Mouse (Mus musculus): ENCODE measurements at regions not wholly inside any gene's neighbourhood (a gene's known extent, or its start where the extent isn't known, plus 50 kb on each side); places are given as distances from the start of the nearest gene placed in this dataset.

GRCm38 (mm10) chr3:121618561-121618960 is 52.0 kb upstream of the 4930432M17Rik start:
- no peak overlapping the region for H3K27ac ChIP-seq (ENCODE audit: low read length)
- no peak for ATAC-seq (ENCODE audit: insufficient number of reproducible peaks, insufficient read depth, low FRiP score, low read depth)
- no peaks in the 10 kb centered on the region for H3K4me1 ChIP-seq (ENCODE audit: control insufficient read depth, insufficient read depth, low read length)
- no peaks in the 10 kb centered on the region for H3K27me3 ChIP-seq (ENCODE audit: control insufficient read depth, insufficient read depth, low read length)
- no peak overlapping the region for H3K9ac ChIP-seq (replicated peaks; ENCODE audit: low read depth, low read length)
- H3K4me3 ChIP-seq (ENCODE audit: low read depth, low read length) = no peak overlapping the region
- no peaks in the 10 kb centered on the region for H3K9me3 ChIP-seq (ENCODE audit: control insufficient read depth, low read depth, low read length)
- H3K36me3 ChIP-seq (ENCODE audit: control insufficient read depth, insufficient read depth, low read length) = no peaks in the 10 kb centered on the region
- no peak overlapping the region for H3K4me2 ChIP-seq (replicated peaks; ENCODE audit: low read depth, low read length)
- 66% methylated on average over 2 of the region's 2 CpGs for WGBS

GRCm38 (mm10) chr3:121618161-121618560 is 52.4 kb upstream of the 4930432M17Rik start:
- ATAC-seq (ENCODE audit: insufficient number of reproducible peaks, insufficient read depth, low FRiP score, low read depth) = no peak
- Histone ChIP-seq H3K9me3 (ENCODE audit: control insufficient read depth, low read depth, low read length) (no peaks in the 10 kb centered on the region), H3K9ac (replicated peaks; ENCODE audit: low read depth, low read length) (no peak overlapping the region), H3K27ac (ENCODE audit: low read length) (no peak overlapping the region), H3K4me2 (replicated peaks; ENCODE audit: low read depth, low read length) (no peak overlapping the region), H3K4me1 (ENCODE audit: control insufficient read depth, insufficient read depth, low read length) (no peaks in the 10 kb centered on the region), H3K36me3 (ENCODE audit: control insufficient read depth, insufficient read depth, low read length) (no peaks in the 10 kb centered on the region), H3K4me3 (ENCODE audit: low read depth, low read length) (no peak overlapping the region), H3K27me3 (ENCODE audit: control insufficient read depth, insufficient read depth, low read length) (no peaks in the 10 kb centered on the region)
- 72% methylated on average over 2 of the region's 2 CpGs for WGBS

- no peak for ATAC-seq (ENCODE audit: insufficient number of reproducible peaks, insufficient read depth, low FRiP score, low read depth)
- H3K9me3 ChIP-seq (ENCODE audit: control insufficient read depth, low read depth, low read length) = no peaks in the 10 kb centered on the region
- WGBS = 55% methylated on average over 7 of the region's 7 CpGs
Measured at GRCm38 (mm10) chr3:121617351-121617750, 53.2 kb upstream of the 4930432M17Rik start.

GRCm38 (mm10) chr3:121616075-121616474 is 54.5 kb upstream of the 4930432M17Rik start:
- Histone ChIP-seq H3K4me1 (ENCODE audit: control insufficient read depth, insufficient read depth, low read length) (no peaks in the 10 kb centered on the region), H3K27me3 (ENCODE audit: control insufficient read depth, insufficient read depth, low read length) (no peaks in the 10 kb centered on the region), H3K4me3 (ENCODE audit: low read depth, low read length) (no peak overlapping the region), H3K36me3 (ENCODE audit: control insufficient read depth, insufficient read depth, low read length) (no peaks in the 10 kb centered on the region), H3K9ac (replicated peaks; ENCODE audit: low read depth, low read length) (no peak overlapping the region), H3K9me3 (ENCODE audit: control insufficient read depth, low read depth, low read length) (no peaks in the 10 kb centered on the region), H3K27ac (ENCODE audit: low read length) (no peak overlapping the region), H3K4me2 (replicated peaks; ENCODE audit: low read depth, low read length) (no peak overlapping the region)
- WGBS = 85% methylated on average over 5 of the region's 5 CpGs
- ATAC-seq (ENCODE audit: insufficient number of reproducible peaks, insufficient read depth, low FRiP score, low read depth) = no peak

More at GRCm38 (mm10) chr3:121617351-121617750, 53.2 kb upstream of the 4930432M17Rik start:
- no peaks in the 10 kb centered on the region for H3K27me3 ChIP-seq (ENCODE audit: control insufficient read depth, insufficient read depth, low read length)
- H3K27ac ChIP-seq (ENCODE audit: low read length) = no peak overlapping the region
- no peak overlapping the region for H3K4me3 ChIP-seq (ENCODE audit: low read depth, low read length)
- no peaks in the 10 kb centered on the region for H3K36me3 ChIP-seq (ENCODE audit: control insufficient read depth, insufficient read depth, low read length)
- H3K4me2 ChIP-seq (replicated peaks; ENCODE audit: low read depth, low read length) = no peak overlapping the region
- H3K4me1 ChIP-seq (ENCODE audit: control insufficient read depth, insufficient read depth, low read length) = no peaks in the 10 kb centered on the region
- no peak overlapping the region for H3K9ac ChIP-seq (replicated peaks; ENCODE audit: low read depth, low read length)

GRCm38 (mm10) chr3:121614741-121615140 is 55.8 kb upstream of the 4930432M17Rik start:
- H3K9me3 ChIP-seq (ENCODE audit: control insufficient read depth, low read depth, low read length) = no peaks in the 10 kb centered on the region
- H3K4me2 ChIP-seq (replicated peaks; ENCODE audit: low read depth, low read length) = no peak overlapping the region
- WGBS = 79% methylated on average over 7 of the region's 7 CpGs

GRCm38 (mm10) chr3:121613224-121613623 is 57.3 kb upstream of the 4930432M17Rik start:
- H3K9ac ChIP-seq (replicated peaks; ENCODE audit: low read depth, low read length) = no peak overlapping the region
- H3K4me1 ChIP-seq (ENCODE audit: control insufficient read depth, insufficient read depth, low read length) = no peaks in the 10 kb centered on the region
- ATAC-seq (ENCODE audit: insufficient number of reproducible peaks, insufficient read depth, low FRiP score, low read depth) = no peak
- H3K4me3 ChIP-seq (ENCODE audit: low read depth, low read length) = no peak overlapping the region
- no peaks in the 10 kb centered on the region for H3K27me3 ChIP-seq (ENCODE audit: control insufficient read depth, insufficient read depth, low read length)
- no peak overlapping the region for H3K4me2 ChIP-seq (replicated peaks; ENCODE audit: low read depth, low read length)
- no peak overlapping the region for H3K27ac ChIP-seq (ENCODE audit: low read length)
- 72% methylated on average over 3 of the region's 3 CpGs for WGBS
- H3K36me3 ChIP-seq (ENCODE audit: control insufficient read depth, insufficient read depth, low read length) = no peaks in the 10 kb centered on the region
- H3K9me3 ChIP-seq (ENCODE audit: control insufficient read depth, low read depth, low read length) = no peaks in the 10 kb centered on the region

More at GRCm38 (mm10) chr3:121614741-121615140, 55.8 kb upstream of the 4930432M17Rik start:
- ATAC-seq (ENCODE audit: insufficient number of reproducible peaks, insufficient read depth, low FRiP score, low read depth) = no peak
- Histone ChIP-seq H3K4me1 (ENCODE audit: control insufficient read depth, insufficient read depth, low read length) (no peaks in the 10 kb centered on the region), H3K36me3 (ENCODE audit: control insufficient read depth, insufficient read depth, low read length) (no peaks in the 10 kb centered on the region), H3K4me3 (ENCODE audit: low read depth, low read length) (no peak overlapping the region), H3K9ac (replicated peaks; ENCODE audit: low read depth, low read length) (no peak overlapping the region), H3K27me3 (ENCODE audit: control insufficient read depth, insufficient read depth, low read length) (no peaks in the 10 kb centered on the region), H3K27ac (ENCODE audit: low read length) (no peak overlapping the region)

GRCm38 (mm10) chr3:121609845-121610244 is 60.7 kb upstream of the 4930432M17Rik start:
- H3K9ac ChIP-seq (replicated peaks; ENCODE audit: low read depth, low read length) = no peak overlapping the region
- no peaks in the 10 kb centered on the region for H3K27me3 ChIP-seq (ENCODE audit: control insufficient read depth, insufficient read depth, low read length)
- WGBS = 74% methylated on average over 7 of the region's 7 CpGs
- H3K4me2 ChIP-seq (replicated peaks; ENCODE audit: low read depth, low read length) = no peak overlapping the region
- no peak for ATAC-seq (ENCODE audit: insufficient number of reproducible peaks, insufficient read depth, low FRiP score, low read depth)
- no peaks in the 10 kb centered on the region for H3K4me1 ChIP-seq (ENCODE audit: control insufficient read depth, insufficient read depth, low read length)
- no peak overlapping the region for H3K4me3 ChIP-seq (ENCODE audit: low read depth, low read length)
- H3K9me3 ChIP-seq (ENCODE audit: control insufficient read depth, low read depth, low read length) = no peaks in the 10 kb centered on the region
- no peak overlapping the region for H3K27ac ChIP-seq (ENCODE audit: low read length)
- H3K36me3 ChIP-seq (ENCODE audit: control insufficient read depth, insufficient read depth, low read length) = no peaks in the 10 kb centered on the region

- no peak for ATAC-seq (ENCODE audit: insufficient number of reproducible peaks, insufficient read depth, low FRiP score, low read depth)
- no peaks in the 10 kb centered on the region for H3K4me1 ChIP-seq (ENCODE audit: control insufficient read depth, insufficient read depth, low read length)
- H3K27me3 ChIP-seq (ENCODE audit: control insufficient read depth, insufficient read depth, low read length) = no peaks in the 10 kb centered on the region
- no peak overlapping the region for H3K4me2 ChIP-seq (replicated peaks; ENCODE audit: low read depth, low read length)
- WGBS = 51% methylated on average over 7 of the region's 7 CpGs
- H3K4me3 ChIP-seq (ENCODE audit: low read depth, low read length) = no peak overlapping the region
- H3K27ac ChIP-seq (ENCODE audit: low read length) = no peak overlapping the region
- H3K9me3 ChIP-seq (ENCODE audit: control insufficient read depth, low read depth, low read length) = no peaks in the 10 kb centered on the region
- H3K9ac ChIP-seq (replicated peaks; ENCODE audit: low read depth, low read length) = no peak overlapping the region
- no peaks in the 10 kb centered on the region for H3K36me3 ChIP-seq (ENCODE audit: control insufficient read depth, insufficient read depth, low read length)
Measured at GRCm38 (mm10) chr3:121609090-121609489, 61.5 kb upstream of the 4930432M17Rik start.

GRCm38 (mm10) chr3:121604737-121605136 is 65.8 kb upstream of the 4930432M17Rik start:
- Histone ChIP-seq H3K9me3 (ENCODE audit: control insufficient read depth, low read depth, low read length) (no peaks in the 10 kb centered on the region), H3K4me2 (replicated peaks; ENCODE audit: low read depth, low read length) (no peak overlapping the region), H3K36me3 (ENCODE audit: control insufficient read depth, insufficient read depth, low read length) (no peaks in the 10 kb centered on the region), H3K27ac (ENCODE audit: low read length) (no peak overlapping the region), H3K9ac (replicated peaks; ENCODE audit: low read depth, low read length) (no peak overlapping the region), H3K4me1 (ENCODE audit: control insufficient read depth, insufficient read depth, low read length) (0 out of 2 replicates have a peak, but pooled peaks cover 4% of the 10 kb centered on the region), H3K4me3 (ENCODE audit: low read depth, low read length) (no peak overlapping the region), H3K27me3 (ENCODE audit: control insufficient read depth, insufficient read depth, low read length) (no peaks in the 10 kb centered on the region)
- 49% methylated on average over 6 of the region's 6 CpGs for WGBS
- ATAC-seq (ENCODE audit: insufficient number of reproducible peaks, insufficient read depth, low FRiP score, low read depth) = peak; percentile 42; the same call in 1 of the 2 replicates

Measured in stomach, embryonic 14.5 days (tissue).